In the genomic region with DNA sequence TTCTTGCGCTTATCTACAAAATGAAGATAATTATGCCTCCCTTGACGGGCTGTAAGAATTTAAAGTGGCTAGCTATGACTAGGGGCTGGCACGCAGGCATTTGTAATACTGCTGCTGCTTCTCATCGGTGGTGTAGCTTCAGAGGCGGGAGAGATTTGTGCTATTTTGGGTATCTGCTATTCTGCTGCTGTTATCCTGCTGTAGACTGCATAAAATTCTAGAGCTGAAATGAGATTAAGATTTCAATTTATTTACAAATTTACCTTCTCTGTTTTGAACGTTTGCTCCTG, we compare ENCODE assay signal across 8 mouse cellular contexts. TPM values are rescaled to one million over a fixed set of nuclear protein-coding genes. Genes with fewer than 3 reads are reported as not detected.
A peak's percentile ranks its signal among the peaks of the same experiment; 100 is the strongest.
DNase-seq lines count a peak whose midpoint lies in the region; ATAC-seq and TF ChIP-seq lines count a peak whose summit lies in the region.

No protein-coding gene starts in this region.

- TF ChIP-seq CTCF in layer of hippocampus, adult 2 months (conservative IDR thresholded peaks at IDR 0.05): no peak
- no peak for TF ChIP-seq CTCF in hindbrain, postnatal 0 days (IDR thresholded peaks at IDR 0.05; ENCODE audit: low read depth)

- H3K79me2 ChIP-seq in myocyte (ENCODE audit: control insufficient read depth, insufficient read depth): peaks cover 37% of the 10 kb centered on the region

- peak overlapping the region; percentile 91 for H3K4me2 ChIP-seq in embryonic facial prominence, embryonic 13.5 days
- peak overlapping the region; percentile 81 for H3K4me2 ChIP-seq in hindbrain, postnatal 0 days (ENCODE audit: low read depth, low read length)
- peak overlapping the region; percentile 83 for H3K4me2 ChIP-seq in myocyte (ENCODE audit: low read depth)

- H3K36me3 ChIP-seq in embryonic facial prominence, embryonic 13.5 days: no peaks in the 10 kb centered on the region
- no peaks in the 10 kb centered on the region for H3K36me3 ChIP-seq in hindbrain, postnatal 0 days (ENCODE audit: insufficient read depth, low read length)
- no peaks in the 10 kb centered on the region for H3K36me3 ChIP-seq in myocyte (ENCODE audit: control insufficient read depth, insufficient read depth)

- H3K4me1 ChIP-seq in embryonic facial prominence, embryonic 13.5 days: peaks cover 11% of the 10 kb centered on the region
- H3K4me1 ChIP-seq in hindbrain, postnatal 0 days (ENCODE audit: insufficient read depth, low read length): peaks cover 5% of the 10 kb centered on the region; the same call in 1 of the 2 replicates

- H3K27me3 ChIP-seq in embryonic facial prominence, embryonic 13.5 days: peaks cover 7% of the 10 kb centered on the region; the same call in 1 of the 2 replicates
- H3K27me3 ChIP-seq in hindbrain, postnatal 0 days (ENCODE audit: insufficient read depth, low read length): no peaks in the 10 kb centered on the region
- H3K27me3 ChIP-seq in myocyte (ENCODE audit: control insufficient read depth, insufficient read depth, insufficient read length): peaks cover 3% of the 10 kb centered on the region

- H3K9me3 ChIP-seq in embryonic facial prominence, embryonic 13.5 days: no peaks in the 10 kb centered on the region
- no peaks in the 10 kb centered on the region for H3K9me3 ChIP-seq in hindbrain, postnatal 0 days (ENCODE audit: low read length)

- TF ChIP-seq POLR2A in myocyte (IDR thresholded peaks at IDR 0.05; ENCODE audit: insufficient read length, low read depth): no peak

- H3ac ChIP-seq in myocyte (ENCODE audit: control insufficient read depth, insufficient read length): peak overlapping the region; percentile 54

- DNase-seq in layer of hippocampus, adult 2 months (ENCODE audit: low spot score in 2 of 2): no peak
- DNase-seq in layer of hippocampus, postnatal 14 days (ENCODE audit: low spot score in 2 of 2): no peak
- DNase-seq in hindbrain, postnatal 0 days (ENCODE audit: low spot score): peak; percentile 4
- DNase-seq in ovary, postnatal 14 days (ENCODE audit: low spot score): no peak
- no peak for DNase-seq in MN1 (ENCODE audit: low spot score)
- no peak for DNase-seq in cerebellum, postnatal 14 days

- WGBS in embryonic facial prominence, embryonic 13.5 days: 58% methylated on average over 6 of the region's 6 CpGs
- WGBS in hindbrain, postnatal 0 days: 41% methylated on average over 6 of the region's 6 CpGs

- H3K9ac ChIP-seq in embryonic facial prominence, embryonic 13.5 days: peak overlapping the region; percentile 91
- H3K9ac ChIP-seq in hindbrain, postnatal 0 days (replicated peaks; ENCODE audit: low read length): peak overlapping the region; percentile 96

- ATAC-seq in embryonic facial prominence, embryonic 13.5 days (ENCODE audit: insufficient number of reproducible peaks, insufficient read depth, low FRiP score, low TSS enrichment, low read depth): no peak
- ATAC-seq in hindbrain, postnatal 0 days: no peak

- H3K27ac ChIP-seq in layer of hippocampus, adult 2 months: peak overlapping the region; percentile 94
- no peak overlapping the region for H3K27ac ChIP-seq in embryonic facial prominence, embryonic 13.5 days
- H3K27ac ChIP-seq in hindbrain, postnatal 0 days: peak overlapping the region; percentile 97

- peak overlapping the region; percentile 73 for H3K4me3 ChIP-seq in layer of hippocampus, adult 2 months
- H3K4me3 ChIP-seq in embryonic facial prominence, embryonic 13.5 days: peak overlapping the region; percentile 76
- peak overlapping the region; percentile 96 for H3K4me3 ChIP-seq in hindbrain, postnatal 0 days (ENCODE audit: low read length)
- H3K4me3 ChIP-seq in myocyte: peak overlapping the region; percentile 56

TF ChIP-seq in myocyte, 11 proteins besides CTCF, POLR2A, EP300 and RAD21:
- TF ChIP-seq REST (IDR thresholded peaks at IDR 0.05; ENCODE audit: insufficient read depth, insufficient read length) (no peak), MYOD1 (IDR thresholded peaks at IDR 0.05; ENCODE audit: control insufficient read depth in 1 of 3, insufficient read length in 2 of 3, low read depth in 2 of 3) (no peak), E2F4 (IDR thresholded peaks at IDR 0.05; ENCODE audit: insufficient read depth) (no peak), CEBPB (IDR thresholded peaks at IDR 0.05; ENCODE audit: insufficient read depth, poor library complexity, severe bottlenecking) (no peak), TCF12 (IDR thresholded peaks at IDR 0.05; ENCODE audit: insufficient read depth, poor library complexity, severe bottlenecking) (no peak), TCF3 (IDR thresholded peaks at IDR 0.05; ENCODE audit: insufficient read length, low read depth) (no peak), MAX (IDR thresholded peaks at IDR 0.05; ENCODE audit: low read depth) (no peak), POLR2AphosphoS2 (IDR thresholded peaks at IDR 0.05; ENCODE audit: insufficient read length, low read depth) (no peak), USF1 (IDR thresholded peaks at IDR 0.05; ENCODE audit: low read depth) (no peak), MYOG (IDR thresholded peaks at IDR 0.05; ENCODE audit: control insufficient read depth in 1 of 3, insufficient read depth in 1 of 3, insufficient read length in 2 of 3, low read depth in 2 of 3) (no peak), SRF (IDR thresholded peaks at IDR 0.05; ENCODE audit: control insufficient read depth, insufficient read length, low read depth) (no peak)

RNA-seq across cellular contexts. Expression of gene Adar, which starts 1.1 kb away (rescaled TPM):
- total RNA-seq in layer of hippocampus, adult 2 months (2021): 100 to 1,000 TPM; 122 to 133 TPM
- 10 to 100 TPM; 87.9 to 91.6 TPM for total RNA-seq in layer of hippocampus, postnatal 14 days (2021)
- 11.8 and 12.8 TPM in 2 replicates for polyA plus RNA-seq in embryonic facial prominence, embryonic 13.5 days (2015; fragmentation: Nextera tagmentation; extraction: Ambion mirVana)
- 73.6 and 78.0 TPM in 2 replicates for total RNA-seq in hindbrain, postnatal 0 days (2014; rRNA removed)
- 17.3 and 17.9 TPM in 2 replicates for polyA plus RNA-seq in hindbrain, postnatal 0 days (2015; fragmentation: Nextera tagmentation; extraction: Ambion mirVana)
- polyA plus RNA-seq in myocyte (2012; fragmentation: generic; extraction: Trizol): 12.5 TPM

RNA-seq across cellular contexts. Expression of gene Chrnb2, which starts 48.5 kb away (rescaled TPM):
- 10 to 100 TPM; 29.6 to 30.9 TPM for total RNA-seq in layer of hippocampus, adult 2 months (2021)
- 10 to 100 TPM; 27.5 to 28.0 TPM for total RNA-seq in layer of hippocampus, postnatal 14 days (2021)
- 1.1 and 1.3 TPM in 2 replicates for polyA plus RNA-seq in embryonic facial prominence, embryonic 13.5 days (2015; fragmentation: Nextera tagmentation; extraction: Ambion mirVana)
- total RNA-seq in hindbrain, postnatal 0 days (2014; rRNA removed): 40.3 and 45.6 TPM in 2 replicates
- 16.2 and 16.5 TPM in 2 replicates for polyA plus RNA-seq in hindbrain, postnatal 0 days (2015; fragmentation: Nextera tagmentation; extraction: Ambion mirVana)
- 0.42 TPM for polyA plus RNA-seq in myocyte (2012; fragmentation: generic; extraction: Trizol)

RNA-seq across cellular contexts. Expression of gene Ube2q1, which starts 57.5 kb away (rescaled TPM):
- total RNA-seq in layer of hippocampus, adult 2 months (2021): 10 to 100 TPM; 95.0 to 98.4 TPM
- total RNA-seq in layer of hippocampus, postnatal 14 days (2021): 10 to 100 TPM; 84.2 to 89.3 TPM
- polyA plus RNA-seq in embryonic facial prominence, embryonic 13.5 days (2015; fragmentation: Nextera tagmentation; extraction: Ambion mirVana): 13.2 and 14.2 TPM in 2 replicates
- total RNA-seq in hindbrain, postnatal 0 days (2014; rRNA removed): 50.7 and 53.2 TPM in 2 replicates
- polyA plus RNA-seq in hindbrain, postnatal 0 days (2015; fragmentation: Nextera tagmentation; extraction: Ambion mirVana): 9.2 and 9.5 TPM in 2 replicates
- 39.8 TPM for polyA plus RNA-seq in myocyte (2012; fragmentation: generic; extraction: Trizol)
